Mouse (Mus musculus) fat pad, adult 2 months (tissue): Measurements from ENCODE around the gene Lonp2.

Experiments
- DNase-seq: peaks from one replicate; pipeline ENCODE4 v3.0.0-alpha.2; 2011; ENCODE audit warnings: low read depth, low spot score; ENCODE audit errors: extremely low read depth

The Lonp2 gene

DNA sequence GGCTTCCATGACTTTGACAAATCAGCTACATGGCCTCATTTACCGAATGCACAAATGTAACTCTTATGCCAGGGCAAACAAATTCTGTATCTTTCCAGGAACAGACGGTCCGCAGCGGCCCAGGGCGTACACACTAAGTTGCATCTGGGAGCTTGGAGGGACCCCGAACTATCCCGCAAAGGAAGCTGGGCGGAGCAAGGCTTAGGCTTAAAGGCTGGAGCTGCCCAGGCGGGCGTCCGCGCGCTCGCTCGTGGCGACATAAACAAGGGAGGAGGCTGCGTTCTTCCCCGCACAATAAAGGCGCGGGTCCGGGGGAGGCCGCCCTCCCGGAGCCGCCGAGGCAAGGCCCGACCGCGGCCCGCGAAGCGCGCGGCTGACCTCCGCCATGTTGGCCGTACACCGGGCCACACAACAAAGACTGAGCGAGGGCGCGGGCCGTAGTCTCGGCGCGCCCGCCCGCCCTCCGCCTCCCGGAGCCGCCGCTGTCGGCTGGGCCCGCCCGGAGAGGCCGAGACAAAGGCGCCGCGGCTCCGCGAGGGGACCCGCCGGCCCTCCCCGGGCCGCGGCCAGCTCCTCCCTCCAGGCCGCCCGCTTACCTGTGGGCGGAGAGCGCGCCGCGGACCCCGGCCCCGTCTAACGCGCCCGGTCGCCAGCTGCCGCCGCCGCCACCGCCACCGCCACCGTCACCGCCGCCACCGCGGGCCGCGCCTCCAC, 121.5 kb downstream of the Lonp2 start, which contains the start of the genes Gm10638 and Siah1a:
Gene Gm10638 (plus strand): TSS at position 479 of the 714 bp plus-strand sequence.
Gene Siah1a (minus strand): TSS at position 714 of the 714 bp plus-strand sequence.
- no peak for DNase-seq

- no peak for DNase-seq
These were observed 122.1 kb downstream of the Lonp2 start for GRCm38 (mm10) chr8:86745935-86746441.

- no peak for DNase-seq
These were observed 122.7 kb downstream of the Lonp2 start for GRCm38 (mm10) chr8:86746511-86746910.

DNA sequence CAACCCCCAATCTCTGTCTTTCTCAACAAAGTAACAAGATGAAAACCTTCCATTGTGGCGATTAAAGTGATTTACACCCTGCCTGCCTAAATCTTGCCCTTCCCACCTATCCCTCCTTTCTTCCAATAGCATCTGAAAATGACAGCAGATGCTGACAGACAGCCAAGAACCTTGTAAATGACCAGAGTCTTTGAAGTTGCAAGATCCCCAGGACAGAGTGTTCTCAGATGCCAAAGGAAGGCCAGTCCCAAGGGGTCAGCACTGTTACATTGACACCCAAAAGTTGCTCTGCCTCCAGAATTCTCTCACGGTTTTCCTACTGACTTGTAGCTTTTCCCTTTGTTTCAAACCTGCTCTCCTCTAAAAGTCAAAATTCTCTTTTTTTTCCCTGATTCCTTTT, 126.0 kb downstream of the Lonp2 start:
- DNase-seq: no peak

DNA sequence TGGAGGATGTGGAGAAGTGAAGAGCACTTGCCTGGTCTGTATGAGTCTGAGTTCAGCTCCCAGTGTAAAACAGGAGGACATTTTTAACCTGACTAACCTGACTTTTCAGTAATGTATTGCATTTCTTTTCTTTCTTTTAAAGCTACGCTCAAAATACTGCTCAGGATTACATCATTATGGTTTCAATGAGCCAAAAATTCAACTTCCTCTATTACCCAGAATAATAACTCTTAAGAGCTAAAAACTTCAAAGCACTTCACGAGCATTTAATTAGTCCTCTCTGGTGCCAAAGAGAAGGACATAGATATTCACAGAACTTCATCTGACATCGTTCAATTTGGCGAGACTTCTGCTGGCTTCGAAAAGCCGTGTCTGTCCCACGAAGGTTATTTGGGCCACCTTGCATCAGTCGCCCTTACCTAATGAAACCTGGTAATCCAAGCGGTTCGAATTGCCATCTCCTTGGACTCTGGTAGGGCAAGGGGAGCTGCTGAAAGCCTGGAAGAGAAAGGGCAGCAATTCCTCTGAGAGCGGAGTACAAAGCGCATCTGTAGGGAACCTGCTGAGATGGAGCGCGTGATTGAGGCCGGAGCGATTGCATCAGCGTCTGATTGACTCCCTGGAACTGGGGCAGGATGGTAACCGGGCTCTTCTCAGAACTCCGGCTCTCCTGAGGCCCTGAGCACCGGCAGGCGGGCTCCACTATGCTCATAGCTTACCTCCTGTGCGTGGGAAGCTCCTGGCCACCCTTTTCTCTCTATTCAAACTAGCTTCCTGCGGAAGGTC, 133.3 kb downstream of the Lonp2 start:
- DNase-seq: no peak

GRCm38 (mm10) chr8:86758651-86759050, 134.8 kb downstream of the Lonp2 start:
- no peak for DNase-seq

- DNase-seq: no peak
These were observed 135.2 kb downstream of the Lonp2 start for GRCm38 (mm10) chr8:86759090-86759491.

- DNase-seq: no peak
These were observed 136.9 kb downstream of the Lonp2 start for GRCm38 (mm10) chr8:86760746-86761145.

DNA sequence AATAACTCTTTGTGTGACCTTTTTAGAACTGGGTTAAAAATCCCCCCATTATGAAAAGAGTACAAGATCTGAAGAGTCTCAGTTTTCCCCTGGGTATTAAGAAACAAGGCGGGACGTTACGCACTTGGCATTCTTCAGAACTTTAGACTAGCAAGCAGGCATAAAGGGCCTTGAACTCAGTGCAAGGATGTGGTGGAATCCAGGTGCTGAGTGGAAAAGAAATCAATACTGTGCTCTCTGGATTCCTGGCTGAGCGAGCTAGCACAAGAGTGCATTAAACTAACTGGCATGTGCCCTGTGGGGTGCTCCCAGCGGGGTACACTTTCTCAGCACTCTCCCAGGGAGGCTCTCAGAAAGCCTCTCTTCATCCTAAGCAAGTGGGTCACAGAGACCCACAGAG, 139.0 kb downstream of the Lonp2 start:
- DNase-seq: no peak

DNA sequence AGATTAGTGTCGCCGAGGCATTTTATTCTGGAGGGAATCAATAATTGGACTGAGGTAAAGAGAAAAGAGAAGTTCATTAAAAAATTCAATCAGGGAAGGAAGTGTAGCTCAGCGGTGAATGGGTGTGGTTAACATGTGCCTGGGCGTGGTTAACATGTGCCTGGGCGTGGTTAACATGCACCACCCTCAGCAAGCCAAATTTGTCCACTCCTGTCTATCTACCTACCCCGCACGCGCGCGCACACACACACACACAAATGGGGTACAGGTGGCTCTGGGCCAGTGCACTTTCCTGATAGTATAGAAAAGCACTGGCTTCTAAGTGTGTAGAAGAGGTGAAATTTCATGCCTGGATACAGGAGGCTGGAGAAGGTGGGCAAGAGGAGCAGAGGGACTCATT, 141.3 kb downstream of the Lonp2 start:
- DNase-seq: no peak

DNA sequence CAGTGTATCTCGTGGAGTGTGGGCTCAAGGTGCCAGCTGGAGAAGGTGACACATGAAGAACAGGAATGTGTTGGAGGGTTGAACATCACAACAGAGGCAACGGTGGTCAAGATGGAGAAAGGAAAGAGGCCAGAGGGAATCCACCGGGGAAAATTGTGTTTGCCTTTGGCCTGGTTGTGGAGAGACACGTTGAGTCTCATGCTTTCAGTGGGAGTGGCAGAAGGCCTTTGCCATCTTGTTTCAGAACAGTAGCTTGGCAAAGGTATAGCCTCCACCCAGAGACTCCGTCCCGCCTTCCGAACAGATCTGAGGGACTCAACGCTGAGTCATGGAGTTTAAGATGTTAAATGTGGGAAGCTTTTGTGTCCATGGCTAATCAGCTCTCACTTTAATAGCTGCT, 141.8 kb downstream of the Lonp2 start:
- DNase-seq: no peak

GRCm38 (mm10) chr8:86766548-86767211, 142.8 kb downstream of the Lonp2 start:
- peak; percentile 98 for DNase-seq

DNA sequence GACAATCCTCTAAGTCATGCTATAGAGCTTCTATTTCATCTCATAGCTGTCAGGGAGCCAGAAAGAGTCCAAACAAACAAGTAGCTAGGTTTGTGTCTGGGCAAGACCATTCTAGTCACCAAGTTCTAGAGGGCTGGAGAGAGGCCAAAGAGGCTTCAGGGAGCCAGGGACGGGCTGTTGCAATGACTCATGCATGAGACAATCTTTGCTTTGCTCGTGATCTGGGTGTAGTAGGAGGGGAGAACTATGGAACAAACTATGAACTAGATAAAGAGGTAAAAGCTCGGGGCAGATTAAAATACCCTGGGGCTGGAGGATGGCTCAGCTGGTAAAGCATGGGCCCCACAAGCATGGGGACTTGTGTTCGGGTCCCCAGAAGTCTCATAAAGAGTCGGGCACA, 144.7 kb downstream of the Lonp2 start:
- peak; percentile 95 for DNase-seq

DNA sequence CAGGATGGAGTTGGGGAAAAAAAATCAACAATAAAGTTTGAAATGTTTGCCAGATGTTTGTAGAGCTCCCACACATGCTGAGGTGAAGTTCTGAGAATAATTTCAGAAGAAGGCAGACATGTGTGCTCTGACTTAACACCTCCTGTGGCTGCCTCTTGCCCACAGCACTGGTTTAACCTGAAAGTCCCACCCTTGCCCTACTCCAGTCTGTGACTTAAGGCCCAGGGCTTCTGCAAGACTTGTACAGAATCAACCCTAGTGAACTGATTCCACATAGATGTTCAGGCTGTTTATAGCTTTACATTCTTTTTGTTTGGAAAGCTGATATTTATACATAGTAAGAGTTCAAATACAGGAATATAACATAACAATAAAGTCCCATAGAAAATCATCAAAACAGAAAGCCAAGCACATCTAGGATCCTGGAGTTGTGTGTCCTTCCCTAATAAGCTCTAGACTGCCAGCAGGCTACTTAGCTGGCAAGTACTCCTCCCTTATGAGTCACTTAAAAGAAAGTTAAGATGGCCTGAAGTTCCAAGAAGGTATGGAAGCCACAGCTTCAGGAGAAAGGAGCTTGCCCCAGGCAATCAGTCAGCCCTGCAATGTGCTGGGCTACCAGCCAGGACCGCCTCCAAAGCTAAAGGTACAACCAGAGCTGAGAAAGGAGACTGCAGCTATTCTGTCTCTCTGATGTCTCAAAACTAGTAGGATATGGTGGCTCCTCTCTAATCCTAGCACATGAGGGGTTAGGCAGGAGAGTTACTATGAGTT, 146.3 kb downstream of the Lonp2 start:
- DNase-seq: peak; percentile 96
